Mouse (Mus musculus) gonadal fat pad, adult 2 months (tissue): ENCODE results near the gene Epha3. TPM values are rescaled to one million over a fixed set of nuclear protein-coding genes. Genes with fewer than 3 reads are reported as not detected.

Experiments used
- DNase-seq: peaks from one replicate; pipeline ENCODE4 v3.0.0-alpha.2; 2012; ENCODE audit warnings: low read depth
- polyA plus RNA-seq: library from polyadenylated mRNA; depleted of rRNA; stranded (reverse); fragments of >200 nt; gene quantifications from 2 replicates; pipeline ENCODE4 v1.2.3, GENCODE M21; 2012

Gene Epha3
- polyA plus RNA-seq, 1 experiment = 0.53 TPM

DNA sequence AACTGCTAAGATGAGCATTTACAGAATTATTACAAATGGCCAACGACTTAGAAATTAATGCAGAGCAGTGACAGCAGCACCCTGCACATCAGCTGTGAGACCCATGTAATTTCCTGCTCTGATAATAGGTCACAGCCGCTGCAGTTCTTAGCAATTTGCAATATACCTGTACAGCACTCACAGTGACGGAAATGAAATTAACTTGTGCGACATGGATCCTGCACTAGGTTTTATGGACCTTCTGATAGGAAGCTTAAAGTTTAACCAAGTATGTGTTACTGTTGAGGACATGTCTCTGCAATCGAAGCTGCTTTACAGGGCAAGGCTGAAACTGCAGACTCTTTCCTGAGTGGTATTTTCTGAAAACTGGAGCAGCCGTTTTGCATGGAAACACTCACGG lies 80.4 kb downstream of the Epha3 start:
- no peak for DNase-seq

DNA sequence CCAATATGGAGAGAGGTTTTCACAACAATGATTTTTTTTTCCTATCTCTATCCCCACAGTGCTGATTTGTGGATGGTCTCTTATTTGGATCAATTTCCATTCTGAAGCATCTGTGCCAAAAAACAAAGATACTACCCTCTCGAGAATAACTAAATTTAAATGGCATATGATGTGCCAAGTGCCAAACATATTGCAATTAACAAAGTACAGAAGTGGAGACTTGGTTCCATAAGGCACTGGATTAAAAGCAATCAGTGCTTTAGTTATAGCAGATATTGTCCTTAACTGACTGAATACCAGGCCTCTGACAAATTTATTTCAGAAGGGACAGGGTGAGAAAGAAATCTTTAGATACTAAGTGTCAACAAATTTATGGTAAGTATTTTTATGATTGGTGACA lies 81.9 kb downstream of the Epha3 start:
- DNase-seq = no peak

DNA sequence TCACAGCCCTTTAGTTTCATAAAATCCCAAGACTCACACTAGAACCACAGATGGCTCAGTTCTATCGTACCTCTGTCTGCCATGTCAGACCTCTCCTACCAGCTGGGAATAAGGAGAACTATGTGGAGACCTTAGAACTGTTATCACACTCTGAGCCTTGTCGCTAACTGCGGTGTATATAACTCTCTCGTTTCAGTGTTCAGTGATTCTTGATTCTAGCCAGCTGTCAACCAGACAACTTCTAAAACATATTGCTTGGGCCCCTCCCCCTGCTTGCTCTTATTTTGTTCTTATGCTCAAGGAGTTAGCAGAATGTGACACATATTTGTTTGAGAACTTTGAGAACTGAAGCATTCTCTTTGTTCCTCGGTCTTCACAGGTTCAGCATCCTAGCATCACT lies 83.8 kb downstream of the Epha3 start:
- no peak for DNase-seq

DNA sequence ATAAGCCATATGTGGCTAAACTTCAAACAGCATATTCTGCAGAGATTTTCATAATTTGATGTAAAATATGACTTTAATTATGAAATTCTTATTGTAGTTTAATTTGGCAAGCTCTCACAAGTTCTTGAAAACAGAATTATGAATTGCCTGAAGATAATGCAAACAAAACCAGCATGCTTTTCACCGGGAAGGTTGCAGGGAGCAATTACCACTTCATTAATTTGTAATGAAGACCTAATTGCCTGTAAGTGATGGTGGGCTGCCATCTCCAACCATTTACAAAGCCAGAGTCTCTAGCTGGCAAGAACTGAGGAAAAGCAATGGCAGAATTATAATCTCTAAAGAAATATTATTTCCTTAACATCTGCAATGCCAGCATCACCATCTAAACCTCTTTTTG lies 86.2 kb downstream of the Epha3 start:
- no peak for DNase-seq

DNA sequence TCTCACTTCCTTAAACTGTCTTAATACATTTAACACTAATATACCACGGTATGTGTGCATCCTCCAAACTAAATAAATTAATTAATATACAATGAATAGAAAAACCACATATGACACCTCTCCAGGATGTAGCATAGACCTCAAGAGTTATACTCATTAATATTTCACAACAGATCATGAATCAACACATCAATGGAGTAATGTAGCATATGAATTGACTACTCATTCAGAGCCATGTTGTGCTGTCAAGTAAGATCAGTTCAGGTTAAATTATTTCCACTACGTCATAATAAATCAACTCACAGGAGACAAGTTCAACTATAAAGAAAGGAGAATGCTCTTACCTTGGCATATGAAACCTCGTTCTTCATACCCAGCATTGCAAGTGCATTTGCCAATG lies 91.4 kb downstream of the Epha3 start:
- no peak for DNase-seq

DNA sequence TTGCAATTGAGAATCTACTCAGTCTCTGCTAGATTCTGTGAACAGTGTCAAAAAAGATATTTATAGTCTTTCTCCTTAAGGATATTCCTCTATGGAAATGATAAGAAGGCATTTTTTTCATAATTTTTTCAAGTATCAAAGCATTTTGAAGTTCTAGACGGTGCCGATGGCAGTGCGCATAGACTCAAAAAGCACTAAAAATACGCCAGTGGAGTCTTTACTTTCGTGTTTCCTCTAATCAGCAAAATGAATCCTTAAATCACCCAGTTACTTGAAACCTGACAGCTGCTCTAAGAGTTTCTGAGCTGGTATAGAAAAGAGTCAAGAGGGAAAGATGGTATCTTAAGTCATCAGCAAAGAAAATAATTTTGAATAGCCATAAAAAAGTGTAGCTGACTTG lies 96.4 kb downstream of the Epha3 start:
- no peak for DNase-seq

DNA sequence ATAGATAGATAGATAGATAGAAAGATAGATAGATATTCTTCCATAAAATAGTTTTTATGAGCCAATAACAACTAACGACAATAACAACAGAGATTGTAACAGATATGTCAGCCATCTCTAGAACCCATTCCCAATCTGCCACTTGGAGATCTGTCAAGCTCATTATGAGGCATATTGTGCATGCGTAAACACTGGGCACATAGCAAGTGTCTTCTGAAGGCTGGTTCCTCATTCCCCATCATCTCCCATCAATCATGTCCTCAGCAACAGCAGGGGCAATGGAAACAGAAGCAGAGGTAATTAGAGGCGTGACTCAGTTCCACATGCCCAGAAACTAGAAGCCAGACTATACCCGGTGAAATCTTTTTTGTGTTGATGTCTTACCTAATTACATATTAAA lies 102.8 kb downstream of the Epha3 start:
- no peak for DNase-seq

DNA sequence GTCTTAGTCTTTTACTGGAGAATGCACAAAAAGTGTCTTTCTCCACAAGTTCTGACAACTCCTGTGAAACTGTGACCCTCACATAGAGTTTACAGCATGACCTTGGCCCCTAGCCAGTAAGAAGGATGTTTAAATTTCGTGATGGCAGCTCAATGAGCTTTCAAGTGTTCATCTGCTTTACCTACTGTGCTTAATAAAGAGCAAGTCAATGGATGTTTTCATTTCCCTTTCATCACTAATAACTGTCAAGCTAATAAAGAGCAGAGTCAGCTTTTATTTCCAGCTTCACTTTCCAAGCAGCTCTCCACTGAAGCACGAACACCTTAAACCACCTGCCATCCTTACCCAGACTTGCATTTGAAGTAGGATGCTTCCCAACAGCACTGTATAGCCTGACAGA lies 103.9 kb downstream of the Epha3 start:
- DNase-seq = no peak

DNA sequence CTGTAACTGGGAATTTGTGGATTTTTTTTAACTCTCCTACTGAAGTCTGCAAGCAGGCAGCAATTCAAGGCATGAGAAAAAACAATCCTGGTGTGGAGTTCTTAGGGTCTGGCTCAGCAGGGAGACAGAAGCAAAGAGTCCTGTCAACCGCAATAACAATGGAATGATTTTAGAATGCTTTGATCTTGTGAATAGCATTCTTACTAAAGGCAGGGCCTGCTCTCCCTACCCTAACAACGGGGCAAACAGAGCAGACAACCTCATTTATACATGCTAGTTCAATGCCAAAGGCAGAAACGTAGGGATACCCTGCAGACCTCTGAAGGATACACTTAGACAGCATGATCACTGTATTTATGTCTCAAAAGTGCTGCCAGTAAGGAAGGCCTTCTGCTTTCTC lies 110.9 kb downstream of the Epha3 start:
- DNase-seq = no peak

DNA sequence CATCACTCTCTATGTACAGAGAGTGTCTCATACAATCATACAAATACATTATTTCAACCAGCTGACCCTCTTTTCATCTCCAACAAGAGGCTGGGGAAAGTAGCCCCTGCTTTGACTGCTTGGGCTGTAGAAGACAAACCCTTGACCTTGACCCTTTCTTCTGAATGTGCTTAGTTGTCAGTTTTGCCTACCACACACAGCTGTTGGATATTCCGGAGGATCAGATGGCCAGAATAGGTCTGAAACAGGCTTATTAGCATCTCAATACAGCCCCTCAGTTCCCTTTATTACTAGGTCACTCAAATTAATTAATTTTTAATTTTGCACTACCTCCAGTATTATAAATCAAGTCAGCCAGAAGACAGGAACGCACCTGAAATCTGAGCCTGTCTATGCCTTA lies 116.2 kb downstream of the Epha3 start:
- DNase-seq = no peak

DNA sequence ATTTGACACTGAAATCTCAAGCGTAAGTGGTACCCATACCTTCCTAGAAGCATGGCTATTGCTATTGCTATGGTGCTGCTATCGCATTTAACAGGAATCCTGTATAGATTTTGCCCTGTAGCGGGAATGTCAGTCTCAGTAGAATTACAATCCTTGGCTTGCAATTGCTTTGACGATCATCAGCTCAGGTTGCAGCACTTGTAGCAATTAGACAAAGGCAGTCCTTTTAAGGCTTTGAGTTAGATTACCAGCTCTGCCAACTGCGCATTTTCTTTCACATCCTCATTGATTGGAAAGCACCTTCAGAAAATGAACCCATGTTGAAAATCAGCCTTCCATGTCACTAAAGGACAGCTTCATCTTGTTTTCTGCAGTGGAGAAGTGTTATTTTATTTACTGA lies 118.5 kb downstream of the Epha3 start:
- DNase-seq = no peak

DNA sequence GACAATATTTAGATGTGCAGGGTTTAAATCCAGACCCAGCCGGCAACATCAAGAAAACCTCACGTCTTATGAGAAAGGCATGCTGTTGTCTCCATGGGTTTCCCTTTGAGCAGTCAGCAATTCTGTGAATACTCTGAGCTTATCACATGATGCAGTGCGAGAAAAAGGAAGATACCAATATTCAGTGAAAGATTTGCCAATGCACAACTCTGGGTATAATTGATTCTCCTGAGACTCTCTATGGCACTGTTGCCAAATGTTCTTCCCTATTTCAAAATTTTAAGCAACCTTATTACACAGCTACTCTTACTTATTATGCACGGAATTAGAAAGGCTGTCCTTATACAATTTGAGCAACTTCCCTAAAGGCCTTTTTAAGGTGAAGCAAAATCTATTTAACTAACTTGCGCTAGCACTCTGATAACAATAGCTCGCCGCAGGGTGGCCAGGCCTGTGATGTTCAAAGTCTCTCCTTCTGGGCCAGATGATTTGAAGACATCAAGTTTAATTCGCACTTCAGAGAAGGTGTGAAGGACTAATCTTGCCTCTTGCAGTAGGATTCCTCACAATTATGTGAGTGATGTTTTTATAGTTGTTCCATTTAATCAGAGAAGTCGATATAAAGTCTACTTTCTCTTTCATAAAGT lies 120.6 kb downstream of the Epha3 start:
- no peak for DNase-seq

DNA sequence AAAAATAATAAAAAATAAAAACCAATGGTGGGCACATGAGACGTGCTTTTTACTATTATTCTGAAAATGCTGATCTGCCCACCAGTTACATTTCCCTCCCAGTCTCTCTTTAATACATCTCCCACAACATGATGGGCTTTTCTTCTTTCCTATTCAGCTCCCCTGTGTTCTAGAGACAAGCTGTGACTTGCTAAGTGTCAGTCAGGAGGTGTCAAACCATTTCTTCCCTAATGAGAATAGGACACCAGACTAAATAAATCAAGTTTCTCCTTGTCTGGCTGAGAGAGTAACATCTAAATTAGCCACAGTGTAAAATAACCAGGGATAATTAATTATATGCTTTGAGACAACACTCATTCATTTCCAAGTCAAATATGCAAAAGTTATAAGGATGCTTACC lies 144.7 kb downstream of the Epha3 start:
- DNase-seq = no peak

DNA sequence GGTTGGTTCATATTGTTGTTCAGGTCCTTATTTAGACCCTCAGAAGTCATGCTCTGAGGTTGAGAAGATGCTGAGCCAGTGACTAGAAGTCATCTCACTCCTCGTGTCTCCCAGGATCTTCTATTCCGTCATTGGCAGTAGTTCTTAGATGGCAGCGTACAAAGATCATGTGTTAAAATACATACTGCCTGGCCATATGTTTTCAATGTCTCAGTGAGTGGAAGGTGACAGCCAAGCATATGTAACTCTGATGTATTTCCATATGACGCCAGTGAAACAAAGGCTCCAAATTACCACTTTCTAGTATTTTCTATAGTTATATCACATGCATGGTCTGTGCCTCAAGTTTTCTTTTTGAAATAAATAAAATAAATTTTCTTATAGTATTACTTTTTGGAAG lies 146.7 kb downstream of the Epha3 start:
- DNase-seq = no peak

DNA sequence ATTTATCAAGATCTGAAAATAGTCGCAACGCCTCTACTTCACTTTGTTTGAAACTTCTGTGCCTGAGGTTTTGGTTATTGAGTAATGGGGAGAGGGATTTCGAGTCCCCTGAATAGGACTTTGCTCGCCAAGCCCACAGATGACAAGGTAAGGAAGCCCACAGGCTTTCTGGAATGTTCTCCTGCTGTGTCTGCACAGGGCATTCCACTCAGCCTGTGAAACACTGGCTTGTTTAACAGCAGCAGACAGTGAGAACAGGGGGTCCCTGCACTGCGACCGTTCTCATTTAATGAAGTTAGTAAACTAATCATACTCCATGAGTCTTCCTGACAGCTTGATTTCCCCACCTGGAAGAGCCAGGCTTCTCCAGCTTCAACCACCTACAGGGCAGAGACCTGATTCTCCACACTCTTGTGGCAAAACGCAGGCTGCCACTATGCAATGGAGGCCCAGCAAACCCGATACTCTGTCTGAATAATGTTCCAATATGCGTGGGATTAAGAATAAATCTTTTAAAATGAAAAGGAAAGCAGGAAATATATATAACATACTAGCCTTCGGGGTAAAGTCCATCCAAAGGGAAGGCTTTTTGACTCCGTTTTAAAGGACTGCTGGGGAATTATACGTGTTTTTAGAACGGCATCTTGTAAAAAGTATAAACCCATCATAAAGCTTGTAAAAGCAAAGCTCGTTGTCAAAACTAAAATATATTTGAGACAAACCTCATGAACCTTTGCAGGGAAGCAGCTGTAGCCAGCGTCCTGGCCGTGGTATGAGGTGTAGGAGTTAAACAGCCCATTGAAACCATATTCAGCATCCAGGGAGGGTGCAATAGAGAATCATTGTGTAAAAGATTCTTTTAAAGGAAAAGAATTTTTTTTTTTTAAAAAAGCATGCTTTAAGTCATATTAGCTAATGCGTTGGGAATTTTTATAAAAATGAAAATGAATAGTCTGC lies 156.8 kb downstream of the Epha3 start:
- no peak for DNase-seq

DNA sequence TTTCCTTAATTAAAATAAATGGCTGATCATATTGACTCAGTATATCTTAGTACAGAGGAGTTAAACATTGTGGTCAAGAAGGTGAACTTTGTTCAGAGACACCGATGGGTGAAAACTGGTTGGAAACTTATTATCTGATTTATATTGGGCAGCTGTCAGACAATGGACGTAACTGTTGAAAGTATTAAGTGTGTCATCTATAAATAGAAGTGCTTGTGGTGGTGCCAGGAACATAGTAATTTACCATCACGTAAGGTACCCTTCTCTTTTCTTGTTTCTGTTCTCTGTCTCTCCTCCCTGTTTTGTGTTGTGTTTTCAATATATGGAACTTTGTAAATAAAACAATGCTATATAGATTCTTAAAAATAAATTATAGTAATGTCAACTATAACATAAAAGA lies 174.6 kb downstream of the Epha3 start:
- no peak for DNase-seq

DNA sequence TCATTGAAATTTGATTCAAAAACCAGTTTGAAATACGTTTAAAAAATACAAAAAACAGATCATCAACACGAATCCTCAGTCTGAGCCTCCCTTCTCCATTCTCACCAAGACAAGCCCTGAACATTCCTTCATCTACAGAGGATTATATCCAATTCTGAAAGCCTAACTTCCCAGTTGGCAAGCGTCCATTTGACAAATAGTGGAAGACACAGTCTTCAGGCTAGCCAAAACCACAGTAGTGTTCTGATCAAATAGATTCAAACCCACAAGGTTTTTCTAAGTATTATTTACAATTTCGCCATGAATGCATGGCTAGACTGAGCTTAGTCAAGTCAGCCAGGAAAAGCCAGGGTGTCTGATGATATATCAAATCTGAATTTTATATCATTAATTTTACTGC lies 179.8 kb downstream of the Epha3 start:
- no peak for DNase-seq

DNA sequence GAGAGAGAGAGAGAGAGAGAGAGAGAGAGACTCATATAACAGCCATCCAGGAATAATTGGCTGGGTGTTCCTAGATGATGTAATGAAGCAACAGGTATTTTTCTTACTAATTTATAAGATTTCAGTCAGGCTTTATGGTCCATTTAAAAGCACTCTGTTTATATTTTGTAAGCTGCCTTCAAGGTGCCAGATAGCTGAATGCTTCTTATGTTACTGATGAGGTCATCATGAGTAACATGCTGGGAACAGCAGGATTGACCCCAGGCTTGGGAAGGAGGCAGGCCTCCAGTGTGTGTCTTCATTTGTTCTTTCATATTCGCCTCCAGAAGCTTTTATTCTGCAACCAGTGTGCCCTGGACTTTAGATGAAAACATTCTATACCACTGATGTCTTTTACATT lies 189.5 kb downstream of the Epha3 start:
- no peak for DNase-seq

DNA sequence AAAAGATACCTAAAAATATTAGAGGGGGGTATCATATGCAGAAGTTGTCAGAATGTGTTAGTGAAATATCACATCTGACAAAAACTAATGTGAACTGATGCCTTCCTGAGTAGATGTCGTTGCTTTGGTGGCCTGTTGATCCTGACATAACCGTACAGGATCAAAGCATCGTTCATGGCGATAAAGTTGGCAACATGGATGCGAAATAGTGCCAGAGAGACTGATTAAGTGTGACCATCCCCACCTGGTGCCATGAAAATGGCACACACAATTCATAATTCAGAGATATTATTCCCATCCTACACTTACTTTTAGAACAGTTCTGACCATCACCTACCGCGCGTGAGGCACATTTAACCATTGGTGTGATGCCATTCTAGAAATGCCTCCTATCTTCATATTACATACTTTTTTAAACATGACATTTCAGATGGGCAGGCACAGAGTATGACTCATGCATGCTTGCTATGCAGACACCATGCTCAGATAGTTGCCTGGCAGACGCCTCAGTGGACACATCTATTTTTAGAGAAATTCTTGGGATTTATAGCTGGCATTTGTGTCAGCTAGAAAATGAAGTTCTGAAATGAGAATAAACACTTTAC lies 190.6 kb downstream of the Epha3 start:
- no peak for DNase-seq

DNA sequence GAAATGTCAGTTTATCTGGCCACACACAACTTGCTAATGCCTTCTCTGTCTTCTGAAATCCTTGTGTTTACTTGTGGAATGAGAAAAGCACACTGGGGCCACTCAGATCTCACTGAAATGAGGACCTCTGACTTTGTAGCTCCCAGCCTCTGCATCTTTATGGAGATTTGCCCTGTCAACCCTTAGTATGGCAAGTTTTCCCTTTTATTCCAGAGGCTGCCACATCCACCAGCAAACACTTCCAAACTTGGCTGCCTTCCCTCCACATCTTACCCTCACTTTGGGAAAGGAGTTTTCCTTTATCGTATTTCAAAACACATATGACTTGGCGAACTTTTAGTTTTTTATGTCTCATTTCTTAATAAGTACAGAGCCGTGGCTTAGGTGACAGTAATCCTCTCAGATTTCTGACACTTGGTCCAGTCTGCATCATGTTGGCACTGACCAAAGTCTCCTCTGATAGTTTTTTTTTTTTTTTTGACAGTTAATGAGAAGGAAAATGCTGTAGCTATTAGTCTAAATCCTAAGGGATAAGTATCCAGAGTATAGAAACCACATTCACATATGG lies 198.0 kb downstream of the Epha3 start:
- no peak for DNase-seq

DNA sequence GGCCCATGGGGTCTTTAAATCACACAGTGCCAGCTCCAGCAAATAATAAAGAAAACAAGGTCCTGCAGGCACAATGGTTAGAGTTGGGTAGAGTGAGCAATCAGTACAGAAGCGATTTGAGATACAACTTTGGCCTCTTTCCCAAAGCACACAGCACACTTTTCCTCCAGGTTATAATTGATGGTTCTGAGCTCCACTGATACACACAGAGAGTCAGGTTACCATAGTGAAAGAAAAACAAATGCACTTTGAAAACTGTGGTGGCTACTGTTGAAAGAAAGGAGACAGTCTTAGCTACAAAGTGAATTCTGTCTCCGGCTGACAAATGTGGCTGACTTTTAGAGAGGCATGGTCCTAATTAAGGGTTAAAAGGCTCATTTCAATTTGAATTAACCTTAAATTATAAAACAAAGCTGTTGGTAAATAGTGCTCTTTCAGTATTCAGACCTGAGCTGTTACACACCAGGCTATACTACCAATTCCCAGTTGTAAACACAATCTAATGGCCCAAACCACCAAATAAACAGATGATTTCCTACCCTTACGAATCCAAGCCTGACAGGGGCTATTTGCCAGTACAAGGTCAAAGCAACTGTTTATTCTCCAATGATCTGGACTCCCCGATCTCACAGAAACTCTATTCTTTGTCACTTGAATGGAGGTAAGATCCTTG lies 205.5 kb downstream of the Epha3 start:
- no peak for DNase-seq

DNA sequence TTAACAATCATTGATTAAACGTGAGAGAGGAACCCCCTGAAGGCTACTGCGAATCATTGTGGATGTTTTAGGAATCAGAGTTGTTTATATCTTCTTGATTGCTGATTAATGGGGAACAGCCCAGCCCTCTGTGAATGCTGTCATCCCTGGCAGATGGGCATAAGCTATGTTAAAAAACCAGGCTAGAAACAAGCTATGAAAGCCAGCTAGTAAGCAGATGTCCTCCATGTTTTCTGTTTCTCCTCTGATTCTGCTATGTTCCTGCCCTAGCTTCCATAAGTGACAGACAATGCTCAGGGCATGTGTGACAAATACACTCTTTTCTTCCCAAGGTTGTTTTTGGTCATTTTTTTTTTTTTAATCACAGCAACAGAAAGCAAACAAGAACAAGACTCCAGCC lies 206.2 kb downstream of the Epha3 start:
- no peak for DNase-seq
